Mouse (Mus musculus): ENCODE results near the gene Cfap36. TPM values are rescaled to one million over a fixed set of nuclear protein-coding genes. Genes with fewer than 3 reads are reported as not detected.

Cfap36 gene
- polyA plus RNA-seq (2021; fragmentation: Nextera tagmentation) = 126 and 146 TPM in 2 replicates
- long read RNA-seq, experiment 1, transcript Cfap36-201 (10 exons, 1,664 nt) = major isoform, 301 of 348 reads
- long read RNA-seq, experiment 1, transcript Cfap36-205 (3 exons, 456 nt) = minor isoform, 23 of 348 reads
- long read RNA-seq, experiment 1, partial matches to known transcripts = 7 of 348 reads
- long read RNA-seq, experiment 1, other reads (novel, unspliced or antisense) = 15 of 348 reads
- long read RNA-seq, experiment 2, transcript Cfap36-201 (10 exons, 1,664 nt) = major isoform, 70 of 190 reads
- long read RNA-seq, experiment 2, partial matches to known transcripts = 108 of 190 reads
- long read RNA-seq, experiment 2, other reads (novel, unspliced or antisense) = 7 of 190 reads

DNA sequence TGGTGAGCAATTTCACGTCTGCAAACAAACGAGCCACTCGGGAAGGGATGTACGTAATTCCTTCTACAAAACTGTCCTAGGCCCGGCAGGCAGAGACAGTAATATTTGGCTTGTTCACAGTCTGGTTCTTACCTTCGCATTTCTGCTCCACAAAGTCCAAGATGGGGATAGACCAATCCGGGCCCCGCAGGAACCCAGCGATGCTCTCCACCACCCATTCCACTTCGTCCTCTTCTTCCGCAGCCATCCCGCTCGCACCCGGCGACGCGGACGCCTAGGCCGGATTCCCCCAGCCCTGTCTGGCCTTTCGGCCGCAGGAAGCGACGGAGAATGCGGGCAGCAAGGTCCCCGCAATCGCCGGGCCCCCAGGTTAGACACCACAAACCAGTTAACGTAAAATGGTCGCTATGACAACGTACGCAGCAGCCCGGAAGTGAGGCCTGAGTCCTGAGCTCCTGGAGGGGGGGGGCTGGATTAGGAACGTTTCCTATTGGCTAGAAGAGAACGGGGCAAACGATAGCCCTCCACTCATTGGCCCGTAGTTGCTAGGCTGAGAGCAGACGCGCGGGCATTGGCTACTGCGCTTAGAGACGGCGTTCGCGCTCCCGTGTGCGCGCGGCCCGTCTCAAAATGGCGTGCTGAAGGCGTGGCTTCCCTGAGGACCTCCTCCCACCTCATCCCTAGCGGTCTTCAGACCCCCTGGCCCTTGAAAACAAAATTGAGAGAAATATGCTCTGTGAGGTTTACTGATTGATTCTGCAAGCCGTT, at the start of gene Cfap36:
Gene Cfap36, minus strand, starts transcription at position 527 of the 768 bp plus-strand sequence.

DNA sequence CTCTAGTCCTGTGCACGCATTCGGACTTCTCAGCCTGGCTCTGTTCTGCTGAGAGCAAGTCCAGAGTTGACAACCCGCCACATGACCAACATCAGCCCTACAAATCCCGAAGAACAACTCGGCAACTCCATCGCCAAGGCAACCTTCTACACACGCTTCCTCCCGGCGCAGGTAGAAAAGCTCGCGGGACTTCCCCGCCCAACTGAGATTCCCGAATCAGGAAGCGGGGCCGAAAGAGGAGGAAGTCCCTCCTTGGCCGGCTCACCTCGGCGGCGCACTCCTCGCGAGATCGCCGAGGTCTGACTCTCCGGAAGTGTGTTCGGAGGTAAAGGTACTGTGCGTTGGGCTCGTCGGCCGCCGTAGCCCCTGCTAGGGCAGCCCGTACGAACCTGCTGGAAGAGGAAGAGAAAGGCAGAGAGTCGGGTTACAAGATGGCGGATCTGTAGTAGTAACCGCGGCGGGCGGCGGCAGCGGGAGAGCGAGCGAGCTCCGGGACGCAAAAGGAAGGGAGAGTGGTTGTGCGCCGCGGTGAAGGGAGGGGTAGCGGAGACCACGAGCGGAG, 74.6 kb downstream of the Cfap36 start, which contains the start of gene Ppp4r3b:
Gene Ppp4r3b, plus strand, starts transcription at position 328 of the 562 bp plus-strand sequence.

Other genes starting within 250 kb of the Cfap36 start
- gene Pnpt1, start 116.7 kb downstream of the Cfap36 start, polyA plus RNA-seq (2021; fragmentation: Nextera tagmentation) = 10.6 and 13.6 TPM in 2 replicates
- gene Ppp4r3b, start 74.5 kb downstream of the Cfap36 start, polyA plus RNA-seq (2021; fragmentation: Nextera tagmentation) = 18.0 and 23.8 TPM in 2 replicates
- 13.7 and 14.6 TPM in 2 replicates for gene Ccdc88a, start 126.2 kb upstream of the Cfap36 start, polyA plus RNA-seq (2021; fragmentation: Nextera tagmentation)